Mouse (Mus musculus) MEL (cell line): ENCODE measurements around the gene Vmp1.

Experiments
- CHD2 ChIP-seq: IDR thresholded peaks from 2 replicates; pipeline ENCODE4 v1.6.1; 2011; ENCODE audit warnings: low read length, improper control_type of control experiment
- EP300 ChIP-seq, 2 experiments: IDR thresholded peaks; 2 replicates each; pipeline ENCODE4 v1.6.1; 2011; ENCODE audit warnings: improper control_type of control experiment in 2 of 2, low read length in 2 of 2, low read depth in 1 of 2, mild to moderate bottlenecking in 1 of 2
- MAZ ChIP-seq: IDR thresholded peaks from 2 replicates; pipeline ENCODE4 v1.6.1; 2012; ENCODE audit warnings: low read depth, mild to moderate bottlenecking, inconsistent platforms, low read length, improper control_type of control experiment
- MYC ChIP-seq: IDR thresholded peaks from 2 replicates; pipeline ENCODE4 v1.6.1; 2011; ENCODE audit warnings: low read depth, mild to moderate bottlenecking, low read length, improper control_type of control experiment, moderate library complexity
- POLR2A ChIP-seq, 2 experiments: IDR thresholded peaks; 2 replicates each; pipeline ENCODE4 v1.6.1; 2011 to 2012; ENCODE audit warnings: low read length in 2 of 2, mild to moderate bottlenecking in 2 of 2, control low read depth in 1 of 2, improper control_type of control experiment in 1 of 2, low read depth in 1 of 2, moderate library complexity in 1 of 2; ENCODE audit not compliant: control insufficient read depth in 1 of 2, insufficient read depth in 1 of 2, poor library complexity in 1 of 2
- TAL1 ChIP-seq: IDR thresholded peaks from 2 replicates; pipeline ENCODE4 v1.6.1; 2012; ENCODE audit warnings: mild to moderate bottlenecking, inconsistent platforms, low read length, moderate library complexity, mixed read lengths
- TCF12 ChIP-seq: IDR thresholded peaks from 2 replicates; pipeline ENCODE4 v1.6.1; 2014; ENCODE audit warnings: low read depth, mild to moderate bottlenecking, inconsistent platforms, low read length, improper control_type of control experiment, moderate library complexity

DNA sequence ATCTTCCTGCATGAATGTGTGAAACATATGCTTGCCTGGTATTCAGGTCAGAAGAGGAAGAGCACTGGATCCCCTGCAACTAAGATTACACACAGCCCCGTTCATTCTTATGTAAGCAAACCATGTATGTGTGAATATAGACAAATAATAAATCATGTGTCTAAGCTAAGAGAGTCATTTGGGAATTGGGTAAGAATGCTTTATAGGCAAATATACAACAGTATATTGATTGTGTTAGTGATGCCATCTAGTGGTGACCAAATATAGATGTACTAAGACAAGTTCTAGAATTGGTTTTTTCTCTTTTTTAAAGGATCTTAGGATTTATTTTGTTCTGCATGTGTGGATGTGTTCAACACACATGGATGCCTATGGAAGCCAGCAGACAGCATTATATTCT lies 28.0 kb downstream of the Vmp1 start:
- TF ChIP-seq MYC: no peak
- TF ChIP-seq TAL1: no peak
- TF ChIP-seq POLR2A (IDR thresholded peaks at IDR 0.05; ENCODE audit: control insufficient read depth in 1 of 2, insufficient read depth in 1 of 2, low read depth in 1 of 2, low read length in 2 of 2, poor library complexity in 1 of 2): no peak
- TF ChIP-seq TCF12: no peak
- TF ChIP-seq MAZ: no peak
- TF ChIP-seq EP300 (IDR thresholded peaks at IDR 0.05; ENCODE audit: low read depth in 1 of 2, low read length in 2 of 2): no peak
- no peak for TF ChIP-seq CHD2
